Mouse (Mus musculus) hindbrain, embryonic 12.5 days (tissue): Measurements from ENCODE around the gene Emid1. TPM values are rescaled to one million over a fixed set of nuclear protein-coding genes. Genes with fewer than 3 reads are reported as not detected.

Source experiments
- ATAC-seq: fragments of 200-750 bp; cut with Nextera tagmentation; 2 replicates; pipeline ENCODE4 v1.8.0; 2017; ENCODE audit warnings: moderate TSS enrichment; ENCODE audit not compliant: low FRiP score
- H3K27ac ChIP-seq: fragments of 300-500 bp; sonication (generic); 2 replicates; pipeline ENCODE4 v1.5.1; 2016; ENCODE audit warnings: mild to moderate bottlenecking
- H3K27me3 ChIP-seq: fragments of 300-500 bp; sonication (generic); 2 replicates; pipeline ENCODE4 v1.6.1; 2016; ENCODE audit warnings: mild to moderate bottlenecking
- H3K36me3 ChIP-seq: fragments of 300-500 bp; sonication (generic); 2 replicates; pipeline ENCODE4 v1.6.1; 2016; ENCODE audit warnings: mild to moderate bottlenecking
- H3K4me1 ChIP-seq: fragments of 300-500 bp; sonication (generic); 2 replicates; pipeline ENCODE4 v1.6.1; 2016
- H3K4me2 ChIP-seq: fragments of 300-500 bp; sonication (generic); replicated peaks from 2 replicates; pipeline ENCODE4 v1.6.1; 2016; ENCODE audit warnings: mild to moderate bottlenecking
- H3K4me3 ChIP-seq: fragments of 300-500 bp; sonication (generic); 2 replicates; pipeline ENCODE4 v1.5.1; 2016; ENCODE audit warnings: mild to moderate bottlenecking
- H3K9ac ChIP-seq: fragments of 300-500 bp; sonication (generic); 2 replicates; pipeline ENCODE4 v1.6.1; 2016; ENCODE audit warnings: mild to moderate bottlenecking, moderate library complexity
- H3K9me3 ChIP-seq: fragments of 300-500 bp; sonication (generic); replicated peaks from 2 replicates; pipeline ENCODE4 v1.6.1; 2016; ENCODE audit warnings: mild to moderate bottlenecking
- WGBS: fragments of 180-500 bp; shearing (Covaris S2); methylation state at CpG from one replicate; pipeline ENCODE4 v1.1.7; 2016; 5-methylcytosine and 5-hydroxymethylcytosine counted together
- polyA plus RNA-seq: library from polyadenylated mRNA; unstranded; fragments of >200 nt; fragmentation: Nextera tagmentation; extraction: Ambion mirVana; gene quantifications from 2 replicates; pipeline ENCODE4 v1.2.1, GENCODE M21; 2016

Gene Emid1
- polyA plus RNA-seq, 1 experiment from 2014 or later: 21.9 TPM

DNA sequence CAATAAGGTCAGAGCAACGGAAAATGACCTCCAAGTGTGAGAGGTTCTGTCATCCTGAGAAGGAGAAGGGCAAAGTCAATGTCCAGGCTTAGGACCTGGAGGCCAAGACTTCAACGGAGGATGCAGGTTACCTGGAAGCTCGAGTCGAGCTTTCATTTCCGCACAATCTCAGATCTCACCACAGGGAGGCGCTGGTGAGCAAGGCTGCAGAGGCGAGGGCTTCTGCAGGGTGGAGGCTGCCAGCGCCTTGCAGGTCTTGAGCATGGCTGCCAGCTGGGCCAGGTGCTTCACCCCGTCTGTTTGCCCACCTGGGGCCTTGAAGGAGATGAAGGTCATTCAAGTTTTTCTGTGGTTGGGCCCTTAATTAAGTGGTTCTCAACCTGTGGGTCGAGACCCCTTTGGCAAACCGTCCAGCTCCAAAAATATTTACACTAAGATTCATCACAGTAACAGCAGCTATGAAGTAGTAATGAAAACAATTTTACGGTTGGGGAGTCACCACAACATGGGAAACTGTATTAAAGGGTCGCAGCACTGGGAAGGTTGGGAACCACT, 29.9 kb upstream of the Emid1 start:
- Histone ChIP-seq H3K9ac (no peak overlapping the region), H3K4me1 (peaks cover 25% of the 10 kb centered on the region), H3K9me3 (no peaks in the 10 kb centered on the region), H3K27me3 (no peaks in the 10 kb centered on the region; the same call in 1 of the 2 replicates), H3K27ac (0 out of 2 replicates have a peak overlapping the region, but pooled peaks have one; percentile 35), H3K36me3 (no peaks in the 10 kb centered on the region), H3K4me3 (no peak overlapping the region), H3K4me2 (no peak overlapping the region)
- WGBS: 21% methylated on average over 13 of the region's 13 CpGs
- no peak for ATAC-seq

GRCm38 (mm10) chr11:5179391-5179790, 27.3 kb upstream of the Emid1 start:
- Histone ChIP-seq H3K9me3 (no peaks in the 10 kb centered on the region), H3K4me1 (peaks cover 17% of the 10 kb centered on the region), H3K4me2 (no peak overlapping the region), H3K27me3 (no peaks in the 10 kb centered on the region; the same call in 1 of the 2 replicates), H3K4me3 (no peak overlapping the region), H3K36me3 (no peaks in the 10 kb centered on the region), H3K9ac (no peak overlapping the region), H3K27ac (no peak overlapping the region)
- ATAC-seq: no peak
- 36% methylated on average over 8 of the region's 8 CpGs for WGBS

DNA sequence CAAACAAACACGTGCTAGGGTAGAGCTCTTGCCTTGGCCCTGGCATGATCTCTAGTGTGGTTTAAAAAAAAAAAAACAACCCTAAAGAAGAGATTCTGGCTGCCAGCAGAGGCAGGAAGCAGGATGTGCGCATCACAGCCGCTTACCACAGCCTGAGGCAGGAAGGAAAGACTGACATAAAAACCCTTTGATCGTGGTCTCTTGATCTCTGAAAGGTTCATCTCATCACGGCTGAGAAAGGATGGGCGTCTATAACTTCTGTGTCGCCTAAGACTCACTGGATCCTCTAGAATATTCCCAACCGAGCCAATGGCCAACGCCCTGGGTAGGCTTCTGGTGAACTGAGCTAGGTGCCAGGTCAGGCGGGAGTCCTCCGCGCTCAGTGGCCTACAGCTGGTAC, 25.1 kb upstream of the Emid1 start:
- ATAC-seq: no peak
- no peak overlapping the region for H3K4me3 ChIP-seq
- no peak overlapping the region for H3K9ac ChIP-seq
- no peaks in the 10 kb centered on the region for H3K36me3 ChIP-seq
- H3K27ac ChIP-seq: no peak overlapping the region
- peaks cover 13% of the 10 kb centered on the region for H3K4me1 ChIP-seq
- no peak overlapping the region for H3K4me2 ChIP-seq
- WGBS: 87% methylated on average over 12 of the region's 12 CpGs
- no peaks in the 10 kb centered on the region for H3K9me3 ChIP-seq
- H3K27me3 ChIP-seq: no peaks in the 10 kb centered on the region; the same call in 1 of the 2 replicates

GRCm38 (mm10) chr11:5176685-5177084, 24.6 kb upstream of the Emid1 start:
- Histone ChIP-seq H3K36me3 (no peaks in the 10 kb centered on the region), H3K27ac (no peak overlapping the region), H3K4me2 (no peak overlapping the region), H3K27me3 (no peaks in the 10 kb centered on the region; the same call in 1 of the 2 replicates), H3K9ac (no peak overlapping the region), H3K4me3 (no peak overlapping the region), H3K9me3 (no peaks in the 10 kb centered on the region), H3K4me1 (peaks cover 13% of the 10 kb centered on the region)
- ATAC-seq: no peak
- 74% methylated on average over 8 of the region's 8 CpGs for WGBS

DNA sequence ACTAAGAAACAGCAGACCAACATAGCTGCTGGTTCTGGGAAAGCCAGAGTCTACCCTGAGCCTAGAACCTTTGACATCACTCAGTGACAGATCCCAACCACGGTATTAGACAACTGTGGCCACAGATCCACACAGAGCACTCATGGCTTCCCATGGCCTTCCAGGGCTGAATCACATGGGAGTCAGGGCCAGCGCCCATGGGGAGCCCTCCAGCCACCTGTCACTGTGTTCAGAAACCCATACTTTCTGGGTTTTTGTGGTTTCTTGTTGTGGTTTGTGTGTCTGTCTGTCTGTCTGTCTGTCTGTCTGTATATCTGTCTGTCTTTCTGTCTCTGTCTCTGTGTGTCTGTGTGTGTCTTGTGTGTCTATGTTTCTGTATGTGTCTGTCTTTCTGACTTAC, 23.8 kb upstream of the Emid1 start:
- ATAC-seq: no peak
- Histone ChIP-seq H3K36me3 (no peaks in the 10 kb centered on the region), H3K27me3 (no peaks in the 10 kb centered on the region; the same call in 1 of the 2 replicates), H3K4me2 (no peak overlapping the region), H3K9ac (no peak overlapping the region), H3K4me1 (peaks cover 13% of the 10 kb centered on the region), H3K4me3 (no peak overlapping the region), H3K27ac (no peak overlapping the region), H3K9me3 (no peaks in the 10 kb centered on the region)
- 83% methylated on average over 2 of the region's 2 CpGs for WGBS

- H3K36me3 ChIP-seq: no peaks in the 10 kb centered on the region
- WGBS: 91% methylated on average over 7 of the region's 7 CpGs
- H3K27ac ChIP-seq: no peak overlapping the region
- H3K9ac ChIP-seq: no peak overlapping the region
- no peaks in the 10 kb centered on the region; the same call in 1 of the 2 replicates for H3K27me3 ChIP-seq
- H3K4me1 ChIP-seq: peaks cover 13% of the 10 kb centered on the region
- ATAC-seq: no peak
- no peak overlapping the region for H3K4me2 ChIP-seq
- no peaks in the 10 kb centered on the region for H3K9me3 ChIP-seq
- H3K4me3 ChIP-seq: no peak overlapping the region
Observed at GRCm38 (mm10) chr11:5175141-5175540, 23.1 kb upstream of the Emid1 start.

DNA sequence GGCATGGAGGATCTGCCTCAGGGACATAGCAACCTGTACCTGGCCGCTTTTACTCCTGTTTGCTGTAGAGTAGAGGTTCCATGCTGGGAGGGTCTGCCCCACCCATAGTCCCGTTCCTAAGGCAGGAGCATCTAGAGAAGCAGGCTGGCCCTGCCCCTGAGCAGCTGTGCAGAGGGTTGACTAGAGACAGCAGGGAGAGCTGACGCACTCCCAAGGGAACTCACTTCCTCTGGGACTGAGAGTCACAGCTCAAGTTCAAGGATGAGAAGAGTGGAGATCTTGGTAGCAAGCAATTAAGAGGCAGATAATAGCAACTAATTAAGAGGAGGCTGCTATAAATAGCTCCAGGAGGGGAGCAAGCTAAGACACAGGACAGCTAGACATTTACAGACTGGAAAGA, 20.8 kb upstream of the Emid1 start:
- no peaks in the 10 kb centered on the region for H3K9me3 ChIP-seq
- H3K27ac ChIP-seq: no peak overlapping the region
- no peak for ATAC-seq
- no peak overlapping the region for H3K4me2 ChIP-seq
- no peak overlapping the region for H3K4me3 ChIP-seq
- no peak overlapping the region for H3K9ac ChIP-seq
- H3K4me1 ChIP-seq: peaks cover 6% of the 10 kb centered on the region; the same call in 1 of the 2 replicates
- no peaks in the 10 kb centered on the region for H3K27me3 ChIP-seq
- no peaks in the 10 kb centered on the region for H3K36me3 ChIP-seq
- WGBS: 63% methylated on average over 3 of the region's 3 CpGs

GRCm38 (mm10) chr11:5167311-5167710, 15.3 kb upstream of the Emid1 start:
- Histone ChIP-seq H3K4me1 (peaks cover 29% of the 10 kb centered on the region), H3K4me2 (no peak overlapping the region), H3K4me3 (no peak overlapping the region), H3K36me3 (no peaks in the 10 kb centered on the region), H3K9ac (no peak overlapping the region), H3K27me3 (no peaks in the 10 kb centered on the region), H3K27ac (no peak overlapping the region), H3K9me3 (no peaks in the 10 kb centered on the region)
- 69% methylated on average over 9 of the region's 9 CpGs for WGBS
- ATAC-seq: peak; percentile 35; the same call in 1 of the 2 replicates

DNA sequence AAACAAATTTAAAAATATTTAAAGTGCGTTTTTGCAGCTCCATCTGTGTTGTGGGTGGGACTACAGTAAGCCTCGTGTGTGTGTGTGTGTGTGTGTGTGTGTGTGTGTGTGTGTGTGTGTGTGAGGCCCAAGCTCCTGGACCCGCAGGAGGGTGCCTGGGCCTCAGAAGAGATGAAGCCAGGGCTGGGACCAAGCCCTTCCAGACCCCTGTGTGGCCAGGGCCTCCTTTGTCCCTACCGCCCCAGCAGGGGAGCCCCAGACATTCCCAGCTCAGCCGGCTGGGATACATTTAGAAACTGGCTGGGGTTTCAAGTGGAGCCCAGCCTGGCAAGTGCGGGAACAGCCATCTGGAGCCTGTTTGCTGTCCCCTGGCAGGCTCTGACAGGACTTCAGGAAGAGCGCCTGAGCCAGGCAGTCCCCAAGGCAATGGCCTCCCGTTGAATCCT, 13.4 kb upstream of the Emid1 start:
- Histone ChIP-seq H3K4me1 (peaks cover 29% of the 10 kb centered on the region), H3K27ac (peak overlapping the region; percentile 60; the same call in 1 of the 2 replicates), H3K4me2 (no peak overlapping the region), H3K9ac (no peak overlapping the region), H3K36me3 (no peaks in the 10 kb centered on the region), H3K27me3 (no peaks in the 10 kb centered on the region), H3K4me3 (no peak overlapping the region), H3K9me3 (0 out of 2 replicates have a peak, but pooled peaks cover 5% of the 10 kb centered on the region)
- ATAC-seq: peak; percentile 43; the same call in 1 of the 2 replicates
- WGBS: 20% methylated on average over 8 of the region's 8 CpGs

- no peaks in the 10 kb centered on the region for H3K36me3 ChIP-seq
- no peak overlapping the region for H3K9ac ChIP-seq
- ATAC-seq: no peak
- H3K27ac ChIP-seq: no peak overlapping the region
- H3K4me1 ChIP-seq: peaks cover 29% of the 10 kb centered on the region
- no peak overlapping the region for H3K4me3 ChIP-seq
- H3K27me3 ChIP-seq: no peaks in the 10 kb centered on the region
- no peak overlapping the region for H3K4me2 ChIP-seq
- H3K9me3 ChIP-seq: 0 out of 2 replicates have a peak, but pooled peaks cover 5% of the 10 kb centered on the region
- WGBS: 26% methylated on average over 8 of the region's 8 CpGs
Observed at GRCm38 (mm10) chr11:5164310-5164709, 12.3 kb upstream of the Emid1 start.

DNA sequence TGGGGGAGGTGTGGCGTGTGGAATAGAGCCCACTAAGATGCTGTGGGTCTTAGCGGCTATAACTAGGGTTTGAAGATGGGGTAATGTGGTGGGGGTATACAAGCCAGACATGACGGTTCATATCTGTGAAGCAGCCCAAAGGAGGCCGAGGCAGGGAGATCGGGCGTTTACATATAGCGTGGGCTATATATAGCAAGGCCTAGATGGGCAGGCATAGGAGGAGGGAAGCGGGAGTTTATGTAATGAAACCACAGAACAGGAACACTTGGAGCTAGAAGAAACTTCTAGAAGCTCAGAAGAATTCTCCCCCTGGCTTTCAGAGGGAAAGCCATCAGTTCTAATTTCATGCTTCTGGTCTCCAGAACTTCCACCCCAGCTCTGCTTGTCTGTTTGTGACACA, 11.4 kb upstream of the Emid1 start:
- no peak overlapping the region for H3K4me2 ChIP-seq
- H3K27me3 ChIP-seq: no peaks in the 10 kb centered on the region
- no peak overlapping the region for H3K9ac ChIP-seq
- 92% methylated on average over 8 of the region's 8 CpGs for WGBS
- 0 out of 2 replicates have a peak, but pooled peaks cover 5% of the 10 kb centered on the region for H3K9me3 ChIP-seq
- ATAC-seq: no peak
- peaks cover 29% of the 10 kb centered on the region for H3K4me1 ChIP-seq
- H3K4me3 ChIP-seq: no peak overlapping the region
- H3K36me3 ChIP-seq: no peaks in the 10 kb centered on the region
- no peak overlapping the region for H3K27ac ChIP-seq

DNA sequence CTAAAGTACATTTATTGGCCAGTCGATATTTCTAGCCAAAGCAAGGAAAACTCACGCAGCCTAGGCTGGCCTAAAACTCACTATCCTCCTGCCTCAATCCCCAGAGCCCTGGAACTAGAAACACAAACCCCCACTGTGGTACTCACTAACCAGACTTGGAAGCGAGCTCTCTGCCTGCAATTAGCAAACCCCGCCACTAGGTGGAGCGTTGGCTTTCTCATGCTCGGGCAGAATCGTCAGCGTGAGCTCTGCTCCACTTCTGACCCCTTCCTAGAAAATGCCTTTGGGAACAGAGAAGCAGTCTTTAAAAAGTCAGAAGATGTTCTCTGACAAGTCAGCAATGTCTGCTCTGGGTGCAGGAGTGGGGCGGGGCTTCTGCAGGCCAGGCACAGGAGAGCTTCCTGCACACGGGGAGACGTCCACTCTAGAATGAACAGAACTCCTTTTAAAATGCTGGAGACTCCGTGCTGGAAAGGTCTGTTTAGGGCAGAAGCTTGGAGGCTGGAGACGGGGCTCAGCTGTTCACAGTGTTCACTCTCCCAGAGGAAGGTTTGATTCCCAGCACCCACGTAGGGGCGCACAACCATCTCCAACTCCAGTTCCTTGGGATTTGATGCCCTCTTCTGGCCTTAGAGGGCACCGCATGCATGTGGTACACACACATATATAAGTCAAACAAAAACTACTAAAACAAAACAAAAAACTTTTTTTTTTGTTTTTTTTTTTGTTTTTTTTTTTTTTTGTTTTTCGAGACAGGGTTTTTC, 8.8 kb upstream of the Emid1 start:
- H3K4me3 ChIP-seq: no peak overlapping the region
- H3K9me3 ChIP-seq: 0 out of 2 replicates have a peak, but pooled peaks cover 5% of the 10 kb centered on the region
- no peak overlapping the region for H3K4me2 ChIP-seq
- H3K36me3 ChIP-seq: no peaks in the 10 kb centered on the region
- no peak for ATAC-seq
- WGBS: 71% methylated on average over 17 of the region's 17 CpGs
- H3K27ac ChIP-seq: no peak overlapping the region
- no peak overlapping the region for H3K9ac ChIP-seq
- H3K27me3 ChIP-seq: no peaks in the 10 kb centered on the region
- H3K4me1 ChIP-seq: peaks cover 12% of the 10 kb centered on the region
